Mouse (Mus musculus): Measurements from ENCODE around the gene Gm49711. TPM values are rescaled to one million over a fixed set of nuclear protein-coding genes. Genes with fewer than 3 reads are reported as not detected.

The Gm49711 gene
- polyA plus RNA-seq (2016; fragmentation: Nextera tagmentation; extraction: Ambion mirVana), result 0.35 TPM in 1 of 2 replicates, not detected in the other

- under 1% methylated on average over 94 of the region's 99 CpGs for WGBS
- ATAC-seq (ENCODE audit: insufficient number of reproducible peaks, insufficient read depth, low FRiP score, low TSS enrichment), result peak; percentile 87
- Histone ChIP-seq H3K9me3 (peaks cover 9% of the 10 kb centered on the region), H3K4me3 (peak within 1 kb of the TSS; percentile 98), H3K9ac (peak within 1 kb of the TSS; percentile 86), H3K4me1 (peaks cover 10% of the 10 kb centered on the region; the same call in 1 of the 2 replicates), H3K4me2 (replicated peaks) (peak within 1 kb of the TSS; percentile 81), H3K27ac (peak within 1 kb of the TSS; percentile 83), H3K27me3 (no peaks in the 10 kb centered on the region), H3K36me3 (peaks cover 20% of the 10 kb centered on the region; the same call in 1 of the 2 replicates)
Observed at GRCm38 (mm10) chr16:92057852-92058643, at the start of gene Gm49711, which contains the start of the genes Mrps6 and Slc5a3. Gene Gm49711, plus strand, starts transcription at chr16:92058316. Gene Mrps6, plus strand, starts transcription at chr16:92058270. Gene Slc5a3, plus strand, starts transcription at chr16:92058322.

DNA sequence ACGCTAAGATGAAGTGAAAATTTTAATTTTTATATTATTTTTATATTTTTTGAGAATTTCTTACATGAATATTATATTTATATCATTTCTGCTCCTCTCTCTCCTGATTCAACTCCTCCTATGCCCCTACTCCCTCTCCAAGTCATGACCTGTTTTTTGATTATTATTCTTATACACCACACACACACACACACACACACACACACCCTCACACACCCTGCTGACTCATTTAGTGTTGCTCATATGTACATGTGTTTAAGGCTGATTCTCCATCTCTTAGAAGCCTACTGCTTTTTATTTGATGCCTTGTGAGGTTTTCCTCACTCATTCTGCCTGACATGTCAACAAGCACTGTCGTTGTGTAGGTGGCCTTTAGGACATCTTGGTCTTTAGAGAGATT, 48.5 kb upstream of the Gm49711 start:
- Histone ChIP-seq H3K4me2 (replicated peaks) (no peak overlapping the region), H3K36me3 (no peaks in the 10 kb centered on the region), H3K4me3 (no peak overlapping the region), H3K9me3 (no peaks in the 10 kb centered on the region), H3K27me3 (no peaks in the 10 kb centered on the region), H3K9ac (no peak overlapping the region), H3K4me1 (no peaks in the 10 kb centered on the region), H3K27ac (no peak overlapping the region)
- no peak for ATAC-seq (ENCODE audit: insufficient number of reproducible peaks, insufficient read depth, low FRiP score, low TSS enrichment)
- WGBS, result 90% methylated on average over 2 of the region's 2 CpGs

DNA sequence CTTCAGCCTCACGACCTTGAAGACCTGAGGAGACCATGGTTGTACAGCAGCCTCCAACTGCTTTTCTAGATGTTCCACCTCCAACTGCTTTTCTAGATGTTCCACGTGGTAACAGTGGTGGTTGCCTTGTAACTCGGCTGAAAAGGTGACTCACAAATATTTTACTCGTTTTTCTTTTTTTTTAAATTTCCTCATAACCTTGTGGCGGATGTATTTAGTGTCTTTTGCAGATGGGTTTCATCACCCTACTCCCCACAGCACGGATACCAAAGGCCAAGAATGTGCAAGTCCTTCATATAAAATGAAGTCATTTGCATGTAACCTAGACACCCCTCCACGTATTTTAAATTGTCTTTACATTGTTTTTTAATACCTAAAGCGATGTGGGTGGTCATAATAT, 41.3 kb upstream of the Gm49711 start:
- no peak overlapping the region for H3K27ac ChIP-seq
- no peak for ATAC-seq (ENCODE audit: insufficient number of reproducible peaks, insufficient read depth, low FRiP score, low TSS enrichment)
- H3K36me3 ChIP-seq, result no peaks in the 10 kb centered on the region
- no peak overlapping the region for H3K4me2 ChIP-seq (replicated peaks)
- no peak overlapping the region for H3K9ac ChIP-seq
- peaks cover 10% of the 10 kb centered on the region for H3K4me1 ChIP-seq
- H3K4me3 ChIP-seq, result no peak overlapping the region
- H3K9me3 ChIP-seq, result no peaks in the 10 kb centered on the region
- no peaks in the 10 kb centered on the region for H3K27me3 ChIP-seq
- WGBS, result 84% methylated on average over 8 of the region's 8 CpGs

- ATAC-seq (ENCODE audit: insufficient number of reproducible peaks, insufficient read depth, low FRiP score, low TSS enrichment), result no peak
Observed at GRCm38 (mm10) chr16:92019141-92020118, 38.7 kb upstream of the Gm49711 start.

DNA sequence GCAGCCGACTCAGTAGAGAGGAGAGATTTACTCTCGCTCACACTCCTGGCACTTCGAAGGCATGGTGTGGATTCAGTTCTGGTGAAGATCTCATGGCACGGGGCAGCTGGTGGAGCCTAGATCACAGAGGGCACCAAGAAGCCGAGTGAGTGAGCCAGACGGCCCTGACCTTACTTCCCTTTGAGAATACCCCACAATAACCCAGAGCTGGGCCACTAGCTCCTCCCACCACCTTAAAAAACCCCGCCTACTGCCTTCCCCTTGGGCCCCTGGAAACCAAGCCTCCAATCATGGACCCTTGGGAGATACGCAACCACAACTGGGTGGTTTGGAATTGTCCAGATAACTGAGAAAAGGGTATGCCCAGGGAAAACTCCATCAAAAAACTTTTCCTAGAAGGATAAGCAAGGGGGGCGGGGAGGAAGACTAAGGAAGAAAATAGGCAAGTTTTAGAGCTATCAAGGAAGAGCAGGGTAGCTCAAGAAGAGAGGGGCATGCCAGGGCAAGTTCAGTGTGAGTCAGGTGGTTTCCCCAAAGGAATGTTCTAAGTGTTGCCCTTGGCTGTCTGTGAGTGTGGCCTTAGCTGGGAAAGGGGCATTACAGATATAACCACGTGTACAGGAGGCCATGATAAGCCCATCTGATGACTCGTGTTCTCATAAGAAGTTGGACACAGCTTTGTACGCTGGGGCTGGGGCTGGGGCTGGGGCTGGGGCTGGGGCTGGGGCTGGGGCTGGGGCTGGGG, 36.3 kb upstream of the Gm49711 start:
- H3K9ac ChIP-seq, result no peak overlapping the region
- no peak overlapping the region; the same call in 1 of the 2 replicates for H3K27ac ChIP-seq
- peaks cover 13% of the 10 kb centered on the region for H3K4me1 ChIP-seq
- ATAC-seq (ENCODE audit: insufficient number of reproducible peaks, insufficient read depth, low FRiP score, low TSS enrichment), result no peak
- 79% methylated on average over 12 of the region's 12 CpGs for WGBS
- H3K36me3 ChIP-seq, result no peaks in the 10 kb centered on the region
- H3K4me3 ChIP-seq, result no peak overlapping the region
- no peaks in the 10 kb centered on the region for H3K27me3 ChIP-seq
- no peaks in the 10 kb centered on the region for H3K9me3 ChIP-seq
- H3K4me2 ChIP-seq (replicated peaks), result no peak overlapping the region

More at GRCm38 (mm10) chr16:92019141-92020118, 38.7 kb upstream of the Gm49711 start:
- Histone ChIP-seq H3K4me3 (peak overlapping the region; percentile 27), H3K36me3 (no peaks in the 10 kb centered on the region), H3K9ac (peak overlapping the region; percentile 39; the same call in 1 of the 2 replicates), H3K4me2 (replicated peaks) (peak overlapping the region; percentile 47), H3K9me3 (no peaks in the 10 kb centered on the region), H3K27me3 (no peaks in the 10 kb centered on the region), H3K4me1 (peaks cover 13% of the 10 kb centered on the region), H3K27ac (peak overlapping the region; percentile 60)
- 11% methylated on average over 26 of the region's 26 CpGs for WGBS

- H3K27me3 ChIP-seq, result no peaks in the 10 kb centered on the region
- H3K36me3 ChIP-seq, result no peaks in the 10 kb centered on the region
- H3K4me3 ChIP-seq, result no peak overlapping the region
- no peak overlapping the region; the same call in 1 of the 2 replicates for H3K9ac ChIP-seq
- H3K9me3 ChIP-seq, result no peaks in the 10 kb centered on the region
- H3K4me1 ChIP-seq, result peaks cover 13% of the 10 kb centered on the region
- H3K4me2 ChIP-seq (replicated peaks), result no peak overlapping the region
- no peak overlapping the region; the same call in 1 of the 2 replicates for H3K27ac ChIP-seq
- 54% methylated on average over 20 of the region's 20 CpGs for WGBS
- no peak for ATAC-seq (ENCODE audit: insufficient number of reproducible peaks, insufficient read depth, low FRiP score, low TSS enrichment)
Observed at GRCm38 (mm10) chr16:92022494-92023283, 35.4 kb upstream of the Gm49711 start.

- H3K36me3 ChIP-seq, result no peaks in the 10 kb centered on the region
- no peaks in the 10 kb centered on the region for H3K4me1 ChIP-seq
- ATAC-seq (ENCODE audit: insufficient number of reproducible peaks, insufficient read depth, low FRiP score, low TSS enrichment), result no peak
- H3K9ac ChIP-seq, result no peak overlapping the region
- no peaks in the 10 kb centered on the region for H3K27me3 ChIP-seq
- no peak overlapping the region for H3K4me2 ChIP-seq (replicated peaks)
- H3K9me3 ChIP-seq, result no peaks in the 10 kb centered on the region; the same call in 1 of the 2 replicates
- H3K27ac ChIP-seq, result no peak overlapping the region
- H3K4me3 ChIP-seq, result no peak overlapping the region
- WGBS, result 84% methylated on average over 3 of the region's 3 CpGs
Observed at GRCm38 (mm10) chr16:92033286-92033685, 24.8 kb upstream of the Gm49711 start.

DNA sequence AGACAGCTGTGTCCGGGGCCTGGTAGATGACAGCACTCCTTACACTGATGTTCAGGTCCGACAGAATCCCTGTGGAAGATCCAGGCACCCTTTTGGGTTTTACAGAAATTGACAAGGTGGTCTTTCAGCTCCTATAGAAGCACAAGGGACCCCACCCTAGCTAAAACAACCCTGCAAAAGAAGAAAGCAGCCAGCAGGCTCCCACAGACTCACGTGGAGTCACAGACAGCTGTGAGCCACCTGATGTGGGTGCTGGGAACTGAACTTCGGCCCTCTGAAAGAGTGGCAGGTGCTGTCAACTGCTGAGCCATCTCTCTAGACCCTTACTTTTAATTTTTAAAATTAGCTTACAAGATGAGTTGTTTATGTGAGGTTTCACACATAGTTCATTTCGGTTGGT, 23.4 kb upstream of the Gm49711 start:
- Histone ChIP-seq H3K27me3 (no peaks in the 10 kb centered on the region), H3K9ac (no peak overlapping the region), H3K4me3 (no peak overlapping the region), H3K4me1 (no peaks in the 10 kb centered on the region), H3K4me2 (replicated peaks) (no peak overlapping the region), H3K9me3 (no peaks in the 10 kb centered on the region; the same call in 1 of the 2 replicates), H3K27ac (no peak overlapping the region), H3K36me3 (no peaks in the 10 kb centered on the region)
- no peak for ATAC-seq (ENCODE audit: insufficient number of reproducible peaks, insufficient read depth, low FRiP score, low TSS enrichment)
- WGBS, result 75% methylated on average over 5 of the region's 5 CpGs

- H3K4me3 ChIP-seq, result no peak overlapping the region
- H3K36me3 ChIP-seq, result no peaks in the 10 kb centered on the region
- ATAC-seq (ENCODE audit: insufficient number of reproducible peaks, insufficient read depth, low FRiP score, low TSS enrichment), result no peak
- H3K27ac ChIP-seq, result no peak overlapping the region
- no peaks in the 10 kb centered on the region for H3K27me3 ChIP-seq
- H3K4me1 ChIP-seq, result no peaks in the 10 kb centered on the region
- H3K9ac ChIP-seq, result no peak overlapping the region
- H3K9me3 ChIP-seq, result no peaks in the 10 kb centered on the region; the same call in 1 of the 2 replicates
- no peak overlapping the region for H3K4me2 ChIP-seq (replicated peaks)
- 63% methylated on average over 8 of the region's 8 CpGs for WGBS
Observed at GRCm38 (mm10) chr16:92036701-92037100, 21.4 kb upstream of the Gm49711 start.

DNA sequence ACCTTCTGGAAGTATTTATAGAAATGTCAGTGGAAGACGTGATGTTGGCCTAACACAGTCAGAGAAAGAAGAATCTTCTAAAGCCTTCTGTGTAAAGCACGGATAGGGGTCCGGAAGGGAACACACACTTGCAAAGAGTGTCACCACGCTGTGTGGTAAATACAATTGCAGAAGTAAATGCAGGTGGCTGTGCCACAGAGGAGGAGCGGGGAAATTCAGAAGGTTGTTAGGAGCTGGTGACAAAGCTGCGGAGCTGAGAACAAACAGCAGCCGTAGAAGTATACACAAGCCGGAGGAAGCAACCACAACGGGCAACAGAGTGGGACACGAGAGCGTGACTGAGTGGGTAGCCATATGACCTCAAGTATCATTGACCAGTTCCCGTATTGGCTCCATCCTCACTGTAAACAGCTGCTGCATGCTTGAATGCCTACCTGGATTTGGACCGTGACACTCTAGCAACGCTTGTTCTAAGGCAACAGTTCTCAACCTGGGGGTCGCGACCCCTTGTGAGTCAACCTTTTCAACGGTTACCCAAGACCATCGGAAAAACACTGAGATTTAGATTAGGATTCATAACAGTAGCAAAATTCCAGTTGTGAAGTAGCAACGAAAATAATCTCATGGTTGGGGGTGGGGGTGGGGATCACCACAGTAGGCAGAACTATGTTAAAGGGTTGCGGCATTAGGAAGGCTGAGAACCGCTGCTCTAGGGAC, 20.1 kb upstream of the Gm49711 start:
- H3K9me3 ChIP-seq, result no peaks in the 10 kb centered on the region
- ATAC-seq (ENCODE audit: insufficient number of reproducible peaks, insufficient read depth, low FRiP score, low TSS enrichment), result no peak
- WGBS, result 80% methylated on average over 21 of the region's 21 CpGs

More for the DNA sequence above, 20.1 kb upstream of the Gm49711 start:
- Histone ChIP-seq H3K9ac (no peak overlapping the region), H3K27me3 (no peaks in the 10 kb centered on the region), H3K4me1 (no peaks in the 10 kb centered on the region), H3K4me2 (replicated peaks) (no peak overlapping the region), H3K27ac (no peak overlapping the region), H3K36me3 (no peaks in the 10 kb centered on the region), H3K4me3 (no peak overlapping the region)

Data from embryonic facial prominence, embryonic 12.5 days (tissue).